Mouse (Mus musculus): ENCODE results near the gene Cdh1.

DNA sequence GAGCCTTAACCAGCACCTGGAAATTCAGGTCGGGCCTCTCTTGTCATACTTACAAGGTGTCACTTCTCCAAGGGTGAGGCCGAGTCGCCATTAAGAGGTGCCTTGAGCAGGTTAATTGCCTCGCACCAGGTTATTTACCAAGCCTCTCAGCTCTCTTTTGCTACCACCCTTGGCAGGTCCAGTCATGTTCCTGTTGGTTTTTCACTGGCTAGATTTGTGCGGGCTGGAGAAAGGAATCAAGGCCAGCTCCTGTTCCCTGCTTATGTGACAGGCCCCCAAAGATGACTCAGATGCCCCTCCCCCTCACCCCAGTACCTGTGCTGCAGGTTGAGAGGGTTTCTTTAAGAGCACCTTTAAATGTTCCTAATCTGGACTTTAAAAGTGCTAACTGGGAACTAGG is 43.6 kb downstream of the Cdh1 start:
- TF ChIP-seq ZNF384 (IDR thresholded peaks at IDR 0.05; ENCODE audit: low read depth, low read length), result no peak
- TF ChIP-seq HCFC1 (IDR thresholded peaks at IDR 0.05; ENCODE audit: borderline replicate concordance, insufficient read depth, low read length), result no peak
